Mouse (Mus musculus) hindbrain, embryonic 11.5 days (tissue): ENCODE results near the gene Osm. TPM values are rescaled to one million over a fixed set of nuclear protein-coding genes. Genes with fewer than 3 reads are reported as not detected.

Source experiments
- ATAC-seq: fragments of 200-750 bp; cut with Nextera tagmentation; 2 replicates; pipeline ENCODE4 v1.8.0; 2017; ENCODE audit warnings: mild to moderate bottlenecking, moderate TSS enrichment, moderate library complexity; ENCODE audit not compliant: low FRiP score
- DNase-seq: peaks from one replicate; pipeline ENCODE4 v3.0.0-alpha.2; 2015; ENCODE audit warnings: low spot score
- H3K27ac ChIP-seq: fragments of 300-500 bp; sonication (generic); 2 replicates; pipeline ENCODE4 v1.5.1; 2014; ENCODE audit warnings: mild to moderate bottlenecking, low read depth, low read length
- H3K27me3 ChIP-seq: fragments of 300-500 bp; sonication (generic); 2 replicates; pipeline ENCODE4 v1.6.1; 2014; ENCODE audit warnings: mild to moderate bottlenecking, low read length, moderate library complexity, mixed read lengths; ENCODE audit not compliant: control insufficient read depth, insufficient read depth
- H3K36me3 ChIP-seq: fragments of 300-500 bp; sonication (generic); 2 replicates; pipeline ENCODE4 v1.6.1; 2014; ENCODE audit warnings: mild to moderate bottlenecking, low read length, moderate library complexity, mixed read lengths; ENCODE audit not compliant: control insufficient read depth, insufficient read depth
- H3K4me1 ChIP-seq: fragments of 300-500 bp; sonication (generic); replicated peaks from 2 replicates; pipeline ENCODE4 v1.6.1; 2014; ENCODE audit warnings: low read length, mixed read lengths; ENCODE audit not compliant: control insufficient read depth, insufficient read depth
- H3K4me2 ChIP-seq: fragments of 300-500 bp; sonication (generic); replicated peaks from 2 replicates; pipeline ENCODE4 v1.6.1; 2014; ENCODE audit warnings: mild to moderate bottlenecking, low read depth, low read length
- H3K4me3 ChIP-seq: fragments of 300-500 bp; sonication (generic); 2 replicates; pipeline ENCODE4 v1.5.1; 2014; ENCODE audit warnings: low read depth, low read length
- H3K9ac ChIP-seq: fragments of 300-500 bp; sonication (generic); 2 replicates; pipeline ENCODE4 v1.6.1; 2014; ENCODE audit warnings: low read depth, low read length
- H3K9me3 ChIP-seq: fragments of 300-500 bp; sonication (generic); 2 replicates; pipeline ENCODE4 v1.6.1; 2016; ENCODE audit warnings: low read length; ENCODE audit not compliant: control insufficient read depth
- WGBS: fragments of 180-500 bp; shearing (Covaris S2); extraction: QIAGEN DNeasy Blood & Tissue Kit; methylation state at CpG from one replicate; pipeline ENCODE4 v1.1.7; 2014; 5-methylcytosine and 5-hydroxymethylcytosine counted together
- polyA plus RNA-seq: library from polyadenylated mRNA; unstranded; fragments of >200 nt; fragmentation: Nextera tagmentation; extraction: Ambion mirVana; gene quantifications from 2 replicates; pipeline ENCODE4 v1.2.1, GENCODE M21; 2014

Gene Osm
- polyA plus RNA-seq, 1 experiment from 2014 or later = not detected

DNA sequence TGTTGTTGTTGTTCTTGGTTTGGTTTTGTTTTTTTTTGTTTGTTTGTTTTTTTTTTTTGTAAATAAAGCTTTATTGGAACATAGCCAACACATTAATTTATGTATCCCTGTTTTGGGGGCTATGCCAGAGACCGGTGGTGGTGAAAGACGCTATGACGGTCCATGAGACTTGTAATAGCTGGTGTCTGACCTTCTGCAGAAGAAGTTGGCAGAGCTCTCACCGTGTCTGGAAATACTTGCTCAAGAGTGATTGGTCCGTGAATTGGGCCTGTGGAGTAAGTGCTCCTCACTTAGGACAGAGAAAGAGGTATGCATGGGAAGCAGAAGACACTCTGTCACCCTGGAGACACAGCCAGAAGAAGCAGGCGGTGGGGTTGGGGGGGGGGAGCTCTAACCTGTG lies 45.6 kb downstream of the Osm start:
- no peak overlapping the region for H3K27ac ChIP-seq
- H3K4me3 ChIP-seq = no peak overlapping the region
- DNase-seq (no peak), ATAC-seq (no peak)
- H3K27me3 ChIP-seq = no peaks in the 10 kb centered on the region
- no peaks in the 10 kb centered on the region for H3K4me1 ChIP-seq
- H3K36me3 ChIP-seq = no peaks in the 10 kb centered on the region
- H3K9ac ChIP-seq = no peak overlapping the region
- no peak overlapping the region for H3K4me2 ChIP-seq
- no peaks in the 10 kb centered on the region for H3K9me3 ChIP-seq
- WGBS = 90% methylated on average over 6 of the region's 6 CpGs

GRCm38 (mm10) chr11:4283627-4284026 lies 47.4 kb downstream of the Osm start:
- Histone ChIP-seq H3K4me1 (no peaks in the 10 kb centered on the region), H3K4me2 (no peak overlapping the region), H3K36me3 (no peaks in the 10 kb centered on the region), H3K27ac (no peak overlapping the region), H3K9me3 (no peaks in the 10 kb centered on the region), H3K4me3 (no peak overlapping the region), H3K27me3 (no peaks in the 10 kb centered on the region), H3K9ac (no peak overlapping the region)
- DNase-seq (peak; percentile 45), ATAC-seq (no peak)
- WGBS = 13% methylated on average over 4 of the region's 4 CpGs

GRCm38 (mm10) chr11:4289280-4289679 lies 53.1 kb downstream of the Osm start:
- H3K27ac ChIP-seq = no peak overlapping the region
- H3K9ac ChIP-seq = no peak overlapping the region
- H3K4me2 ChIP-seq = no peak overlapping the region
- no peaks in the 10 kb centered on the region for H3K9me3 ChIP-seq
- no peaks in the 10 kb centered on the region for H3K4me1 ChIP-seq
- H3K27me3 ChIP-seq = no peaks in the 10 kb centered on the region
- no peaks in the 10 kb centered on the region for H3K36me3 ChIP-seq
- WGBS = 64% methylated on average over 3 of the region's 3 CpGs
- no peak overlapping the region for H3K4me3 ChIP-seq
- ATAC-seq (no peak), DNase-seq (no peak)

Other genes with a start within 250 kb of the Osm start
- gene Sec14l4, start 205.0 kb upstream of the Osm start, polyA plus RNA-seq = not detected in 2 replicates
- gene Sec14l3, start 171.6 kb upstream of the Osm start, polyA plus RNA-seq = not detected in 2 replicates
- 5.7 and 6.2 TPM in 2 replicates for gene Mtfp1, start 141.0 kb upstream of the Osm start, polyA plus RNA-seq
- 1.7 and 2.1 TPM in 2 replicates for gene Sec14l2, start 113.0 kb upstream of the Osm start, polyA plus RNA-seq
- 24.8 and 31.8 TPM in 2 replicates for gene Rnf215, start 101.2 kb upstream of the Osm start, polyA plus RNA-seq
- 2.7 and 3.5 TPM in 2 replicates for gene Ccdc157, start 76.1 kb upstream of the Osm start, polyA plus RNA-seq
- 80.7 and 81.1 TPM in 2 replicates for gene Sf3a1, start 76.1 kb upstream of the Osm start, polyA plus RNA-seq
- gene Tbc1d10a, start 49.6 kb upstream of the Osm start, polyA plus RNA-seq = 13.8 and 17.6 TPM in 2 replicates
- gene Castor1, start 18.2 kb upstream of the Osm start, polyA plus RNA-seq = 2.1 and 3.4 TPM in 2 replicates
- gene Lif, start 21.1 kb downstream of the Osm start, polyA plus RNA-seq = not detected in 2 replicates
- gene Hormad2, start 204.7 kb downstream of the Osm start, polyA plus RNA-seq = not detected in 2 replicates